Mouse (Mus musculus) CD8-positive naive resting alpha-beta T cell, adult 2 months (primary cell): ENCODE results near the gene Aebp1.
"Not testable (repeated sequence)": the region's sequence is repeated elsewhere in the genome, so short reads cannot be mapped to it uniquely, and the experiment has no call there.

Source experiments
- DNase-seq, 2 experiments: peaks; one replicate each; pipeline ENCODE4 v3.0.0; 2022; ENCODE audit warnings: low read depth in 2 of 2, low spot score in 2 of 2

The Aebp1 gene

DNA sequence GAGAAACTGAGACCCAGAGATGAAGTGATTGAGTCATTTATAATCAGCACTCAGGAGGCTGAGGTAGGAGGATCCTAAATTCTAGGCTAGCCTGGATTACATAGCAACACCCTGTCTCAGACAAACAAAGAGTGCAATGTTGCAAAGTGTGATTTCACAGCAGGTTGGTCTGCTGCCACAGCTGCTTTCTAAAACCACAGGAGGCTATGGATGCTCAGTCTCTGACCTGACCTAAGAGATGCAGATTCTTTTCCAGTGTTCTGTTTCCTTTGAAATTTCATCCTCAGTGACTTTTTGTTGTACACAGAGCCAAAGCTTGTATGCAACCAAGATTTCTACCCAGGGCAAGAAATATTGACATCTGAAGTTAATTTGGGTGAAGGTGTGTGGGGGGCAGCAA lies 6.3 kb upstream of the Aebp1 start:
- no peak for DNase-seq

DNA sequence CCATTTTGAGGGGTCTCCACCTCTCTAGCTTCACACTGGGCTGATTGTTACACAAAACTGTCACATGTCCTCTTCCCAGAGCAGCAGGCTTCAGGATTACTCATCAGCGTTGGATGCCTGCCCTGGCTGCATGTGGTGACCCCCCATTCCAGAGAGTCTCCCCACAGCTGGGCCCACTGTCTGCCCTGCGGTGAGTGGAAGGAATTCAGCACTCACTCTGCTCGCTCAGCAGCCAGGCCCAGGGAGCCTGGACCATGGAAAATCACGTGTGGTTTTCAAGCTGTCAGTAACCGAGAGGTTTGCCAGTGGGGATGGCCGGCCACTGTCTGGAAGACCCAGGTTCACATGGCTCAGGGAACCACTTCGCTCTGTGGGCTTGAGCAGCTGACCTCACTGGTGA lies 5.8 kb upstream of the Aebp1 start:
- no peak for DNase-seq

DNA sequence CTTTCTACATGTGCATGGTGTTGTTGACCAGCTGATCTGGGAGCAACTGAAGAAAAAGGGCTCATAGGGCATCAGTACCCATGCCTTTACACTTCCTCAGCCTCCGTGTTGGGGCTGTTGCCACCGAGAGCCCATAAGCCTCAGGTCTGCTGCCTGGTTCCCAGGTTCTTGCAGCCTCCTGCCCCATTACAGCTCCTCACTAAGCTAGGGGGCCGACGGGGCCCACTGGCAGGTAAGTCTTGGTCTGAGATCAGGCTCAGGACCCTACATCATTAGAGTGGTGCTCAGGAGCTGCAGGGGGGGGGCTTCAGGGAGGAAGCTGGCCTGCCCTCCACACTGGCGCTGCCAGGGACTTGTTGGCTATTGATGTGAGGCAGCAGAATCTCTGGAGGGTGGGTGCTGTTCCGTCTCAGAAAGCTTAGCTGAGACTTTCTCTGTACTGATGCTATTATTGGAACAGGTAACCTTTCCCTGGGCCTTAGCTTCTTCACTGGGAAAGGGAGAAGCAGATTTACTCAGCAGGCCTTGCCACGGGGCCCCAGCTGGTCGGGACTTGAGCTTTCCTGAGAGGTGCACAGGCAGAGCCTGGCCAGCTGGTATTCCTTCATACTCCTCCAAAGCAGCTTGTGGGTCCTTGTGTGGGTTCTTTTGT lies 5.1 kb upstream of the Aebp1 start:
- no peak for DNase-seq

DNA sequence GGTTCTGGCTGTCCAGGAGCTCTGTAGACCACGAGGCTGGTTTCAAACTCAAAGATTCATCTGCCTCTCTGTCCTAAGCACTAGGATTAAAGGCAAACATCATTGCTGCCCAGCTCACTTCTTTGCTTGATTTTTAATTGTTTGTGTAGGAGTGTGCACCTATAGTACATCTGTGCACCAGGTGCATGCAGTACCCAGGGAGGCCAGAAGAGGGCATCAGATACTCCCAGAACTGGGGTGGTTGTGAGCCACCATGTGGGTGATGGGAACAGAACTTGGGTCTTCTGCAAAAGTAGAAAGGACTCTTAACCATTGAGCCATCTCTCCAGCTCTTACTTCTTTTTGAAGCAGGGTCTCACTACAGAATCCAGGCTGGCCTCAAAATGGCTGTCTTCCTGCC lies 3.0 kb upstream of the Aebp1 start:
- DNase-seq, result no peak

DNA sequence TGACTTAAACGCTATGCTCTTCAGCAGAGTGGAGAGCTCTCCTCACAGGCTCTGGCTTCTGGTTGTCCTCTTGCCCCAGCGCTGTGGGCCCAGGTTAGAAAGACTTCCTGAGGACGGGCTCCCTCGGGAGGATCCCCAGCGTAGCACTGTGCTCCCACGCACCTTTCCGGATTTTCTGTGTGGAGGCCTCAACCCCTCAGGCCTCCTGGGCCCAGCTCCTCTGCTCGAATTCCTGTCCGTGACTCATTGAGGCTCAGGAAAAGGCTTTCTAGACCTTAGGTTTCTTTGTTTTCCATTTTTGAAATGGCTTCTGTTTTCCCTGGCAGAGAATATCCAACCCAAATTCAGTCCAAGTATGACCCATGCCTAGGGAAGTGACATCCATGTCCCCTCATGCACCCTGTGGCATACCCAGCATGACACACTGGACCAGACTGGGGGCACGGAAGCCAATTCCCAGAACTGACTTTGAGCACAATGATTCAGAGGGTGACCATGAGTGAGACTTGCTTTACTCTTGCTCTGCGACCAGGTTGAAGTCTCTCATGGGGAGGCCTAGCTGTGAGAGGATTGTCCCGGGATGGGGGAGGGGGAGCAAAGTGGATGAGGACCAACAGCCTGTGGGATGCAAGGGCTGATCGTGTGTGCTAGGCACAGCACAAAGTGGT lies 1.7 kb upstream of the Aebp1 start:
- DNase-seq, result no peak

DNA sequence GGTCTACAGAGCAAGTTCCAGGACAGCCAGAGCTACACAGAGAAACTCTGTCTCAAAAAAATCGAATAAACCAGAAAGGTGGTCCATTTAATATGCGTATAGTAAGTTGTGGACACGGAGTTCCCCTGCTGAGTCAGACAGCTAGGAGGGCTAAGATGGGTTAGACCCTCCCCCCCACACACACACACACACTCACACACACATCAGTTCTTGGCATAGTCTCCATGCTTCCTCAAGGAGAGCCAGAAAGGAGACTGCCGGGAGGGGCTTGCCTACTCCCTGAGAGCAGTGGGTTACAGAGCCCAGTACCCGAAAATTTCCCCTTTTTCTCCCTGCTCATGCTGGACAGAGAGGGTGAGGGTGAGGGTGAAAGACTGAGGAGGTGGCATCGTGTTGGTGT lies 1.1 kb upstream of the Aebp1 start:
- DNase-seq, result no peak

DNA sequence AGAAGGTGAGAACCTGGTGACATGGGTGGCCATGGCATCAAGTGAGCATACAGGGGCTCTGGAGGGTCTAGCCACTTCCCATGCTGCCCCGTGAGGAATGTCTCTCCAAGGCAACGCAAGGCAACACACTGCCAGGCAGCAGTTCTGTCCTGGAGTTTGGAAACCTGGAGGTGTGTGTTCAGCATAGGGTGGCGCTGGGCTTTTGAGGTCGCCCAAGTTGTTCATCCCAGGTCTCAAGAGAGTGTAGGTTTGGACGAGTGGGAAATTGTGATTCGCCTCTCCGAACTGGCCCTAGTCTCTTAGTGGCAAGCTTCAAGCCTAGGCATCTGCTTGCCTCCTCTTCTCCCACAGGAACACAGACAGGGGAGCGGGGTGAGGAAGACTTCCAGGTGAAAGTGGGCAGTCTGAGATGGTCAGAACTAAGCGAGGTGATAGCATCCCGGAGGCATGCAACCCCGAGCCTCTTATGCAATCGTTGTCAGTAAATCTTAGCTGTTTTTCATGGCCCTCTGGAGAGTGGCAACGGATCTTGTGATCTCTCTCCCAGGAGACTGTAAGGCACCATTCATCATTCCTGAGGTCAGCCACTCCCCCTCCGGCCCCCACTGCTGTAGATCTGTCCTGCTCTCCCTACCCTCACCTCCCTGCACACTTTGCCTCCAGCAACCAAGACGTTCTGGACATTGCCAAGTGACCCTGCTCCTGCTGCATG lies 803 bp downstream of the Aebp1 start:
- no peak for DNase-seq

DNA sequence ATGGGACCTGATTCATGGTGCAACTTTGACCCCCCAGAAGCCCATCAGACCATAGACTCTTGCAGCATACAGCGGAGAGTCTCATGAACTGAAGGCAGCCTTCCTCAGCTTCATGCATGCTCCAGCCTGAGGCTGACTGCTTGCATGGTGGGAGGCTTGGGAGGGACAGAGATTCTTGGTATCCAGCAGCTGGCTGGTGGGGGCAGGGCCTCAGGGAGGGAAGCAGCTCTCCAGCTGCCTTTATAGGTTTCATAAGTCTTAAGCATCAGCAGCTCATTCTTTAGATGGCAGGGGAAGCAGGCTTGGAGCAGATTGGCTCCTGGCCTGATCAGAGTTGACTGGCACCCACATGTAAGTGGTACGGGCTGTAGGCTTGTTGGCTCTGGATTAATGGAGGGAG lies 5.4 kb downstream of the Aebp1 start:
- no peak for DNase-seq

DNA sequence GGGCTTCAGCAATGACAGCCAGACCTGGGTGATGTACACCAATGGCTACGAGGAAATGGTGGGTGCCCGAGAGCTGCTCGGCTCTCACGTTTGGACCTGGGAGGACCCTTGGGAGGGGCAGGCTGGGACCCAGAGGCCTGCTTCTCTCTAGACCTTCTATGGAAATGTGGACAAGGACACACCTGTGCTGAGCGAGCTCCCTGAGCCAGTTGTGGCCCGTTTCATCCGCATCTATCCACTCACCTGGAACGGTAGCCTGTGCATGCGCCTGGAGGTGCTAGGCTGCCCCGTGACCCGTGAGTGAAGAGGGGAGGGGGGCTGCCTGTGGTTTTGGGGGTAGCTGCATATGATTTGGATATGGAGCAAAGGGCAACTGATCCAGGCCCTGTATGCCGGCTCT lies 6.6 kb downstream of the Aebp1 start:
- DNase-seq, result no peak

DNA sequence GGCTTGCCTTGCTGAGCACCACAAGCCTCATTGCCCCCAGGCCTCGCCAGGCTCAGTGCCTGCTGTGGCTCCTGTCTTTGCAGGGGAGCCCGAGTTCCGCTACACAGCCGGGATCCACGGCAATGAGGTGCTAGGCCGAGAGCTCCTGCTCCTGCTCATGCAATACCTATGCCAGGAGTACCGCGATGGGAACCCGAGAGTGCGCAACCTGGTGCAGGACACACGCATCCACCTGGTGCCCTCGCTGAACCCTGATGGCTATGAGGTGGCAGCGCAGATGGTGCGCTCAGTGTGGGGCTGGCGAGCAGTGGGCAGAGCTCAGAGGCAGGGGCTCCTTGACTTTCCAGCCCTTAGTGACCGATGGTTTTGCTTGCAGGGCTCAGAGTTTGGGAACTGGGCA lies 7.6 kb downstream of the Aebp1 start:
- no peak for DNase-seq

DNA sequence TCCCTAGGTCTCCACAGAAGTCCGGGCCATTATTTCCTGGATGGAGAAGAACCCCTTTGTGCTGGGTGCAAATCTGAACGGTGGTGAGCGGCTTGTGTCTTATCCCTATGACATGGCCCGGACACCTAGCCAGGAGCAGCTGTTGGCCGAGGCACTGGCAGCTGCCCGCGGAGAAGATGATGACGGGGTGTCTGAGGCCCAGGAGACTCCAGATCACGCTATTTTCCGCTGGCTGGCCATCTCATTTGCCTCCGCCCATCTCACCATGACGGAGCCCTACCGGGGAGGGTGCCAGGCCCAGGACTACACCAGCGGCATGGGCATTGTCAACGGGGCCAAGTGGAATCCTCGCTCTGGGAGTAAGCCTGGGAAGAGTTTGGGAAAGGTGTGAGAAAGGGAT lies 8.3 kb downstream of the Aebp1 start:
- no peak for DNase-seq

DNA sequence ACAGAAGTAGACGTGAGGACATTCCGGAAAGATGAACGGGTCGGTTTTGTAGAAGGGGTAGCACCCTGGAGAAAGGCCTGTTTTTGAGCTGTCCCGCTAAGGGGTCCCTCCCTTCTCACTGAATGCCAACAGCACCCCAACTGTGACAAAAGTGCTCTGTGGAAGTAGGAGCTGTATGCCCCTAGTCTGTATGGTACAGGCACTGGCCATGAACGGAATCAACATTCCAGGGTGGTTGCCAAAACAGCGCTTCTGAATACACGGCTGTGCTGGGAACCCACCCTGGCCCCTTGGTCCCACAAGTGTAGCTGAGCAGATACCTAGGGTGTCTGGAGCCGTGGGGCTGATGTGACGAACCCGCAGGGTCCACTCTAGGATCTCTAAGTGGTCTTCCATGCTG lies 11.0 kb downstream of the Aebp1 start:
- DNase-seq, result no peak

DNA sequence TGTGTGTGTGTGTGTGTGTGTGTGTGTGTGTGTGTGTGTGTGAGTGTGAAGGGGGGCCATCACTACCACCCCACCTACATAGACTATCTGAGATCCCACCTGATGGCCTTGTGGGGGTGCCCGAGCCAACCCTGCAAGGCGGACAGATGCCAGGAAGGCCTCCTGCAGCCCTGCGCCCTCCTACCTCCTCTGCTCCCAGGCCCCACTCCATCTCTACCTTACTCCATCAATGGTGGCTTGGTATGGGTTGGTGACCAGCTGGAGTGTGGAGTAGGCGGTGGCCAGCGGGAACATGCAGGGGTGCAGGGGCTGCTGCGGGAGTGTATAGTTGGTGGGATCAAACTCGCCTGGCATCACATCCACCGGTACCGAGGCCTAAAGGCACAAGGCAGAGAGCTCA lies 11.4 kb downstream of the Aebp1 start:
- no peak for DNase-seq

DNA sequence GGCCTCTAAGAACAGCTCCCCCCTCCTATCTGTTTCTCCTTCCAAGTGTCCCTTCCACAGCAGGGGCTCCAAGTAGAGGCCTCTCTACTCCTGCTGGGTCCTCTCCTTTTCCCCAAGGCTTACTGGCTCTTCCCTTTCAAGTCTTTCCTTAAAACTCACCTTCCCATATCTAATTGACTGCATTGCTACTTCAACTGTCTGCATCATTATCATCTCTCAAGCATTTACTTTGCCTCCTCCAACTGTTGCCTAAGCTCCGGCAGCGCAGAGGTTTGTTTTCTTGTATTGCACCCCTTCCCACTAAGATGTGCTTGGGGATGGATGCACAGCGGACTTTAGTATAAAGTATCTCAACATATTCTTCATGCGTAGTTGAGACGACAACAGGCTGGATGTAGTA lies 15.7 kb downstream of the Aebp1 start:
- no peak for DNase-seq

DNA sequence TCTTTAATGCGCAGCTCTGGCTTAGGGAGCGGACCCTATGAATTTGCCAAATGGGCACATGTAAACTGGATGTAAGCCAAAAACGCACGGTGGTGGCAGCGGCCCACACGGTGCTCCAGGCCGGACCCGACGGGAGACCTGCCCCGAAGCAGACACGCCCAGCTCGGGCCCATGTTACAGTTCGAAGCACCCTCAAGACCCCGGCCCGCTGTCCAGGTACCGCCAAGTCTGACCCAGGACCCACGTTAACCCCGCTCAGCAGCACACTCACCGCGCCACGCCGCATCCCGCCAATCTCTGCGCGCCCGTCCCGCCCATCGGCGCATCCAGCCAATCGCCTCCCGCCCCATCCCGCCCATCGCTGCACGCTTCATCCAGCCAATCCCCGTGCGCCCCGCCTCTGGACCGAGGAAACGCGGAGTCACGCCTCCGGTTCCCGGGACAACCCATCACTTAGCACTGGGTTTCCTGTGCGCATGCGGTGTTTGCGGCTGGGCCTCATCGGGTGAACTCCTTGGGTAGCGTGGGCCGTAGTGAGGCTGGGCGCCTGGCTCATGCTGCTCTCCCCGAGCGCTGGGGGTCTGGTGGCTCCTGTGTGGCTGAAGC lies 16.3 kb downstream of the Aebp1 start, which contains the start of gene Pold2:
TSS of gene Pold2 (minus strand) at position 372 of the 606 bp plus-strand sequence.
- DNase-seq, result peak; percentile 90 to 94

DNA sequence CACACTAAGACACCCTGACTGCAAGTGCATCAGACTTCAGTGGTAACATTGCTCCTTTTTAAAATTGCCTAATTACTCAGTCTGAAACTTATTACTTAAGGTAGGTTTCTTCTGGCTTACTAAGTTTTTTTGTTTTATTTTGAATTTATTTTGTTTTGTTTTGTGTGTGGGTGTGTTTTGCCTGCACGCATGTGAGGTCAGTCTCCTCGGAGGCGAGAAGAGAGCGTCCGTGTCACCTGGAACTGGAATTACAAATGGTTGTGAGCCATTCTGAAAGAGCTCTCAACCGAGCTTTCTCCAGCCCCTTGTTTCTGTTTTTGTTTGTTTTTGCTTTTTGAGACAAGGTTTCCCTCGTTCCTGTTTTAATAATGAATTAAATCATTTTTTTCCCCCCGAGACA lies 16.9 kb downstream of the Aebp1 start:
- DNase-seq, result no peak

DNA sequence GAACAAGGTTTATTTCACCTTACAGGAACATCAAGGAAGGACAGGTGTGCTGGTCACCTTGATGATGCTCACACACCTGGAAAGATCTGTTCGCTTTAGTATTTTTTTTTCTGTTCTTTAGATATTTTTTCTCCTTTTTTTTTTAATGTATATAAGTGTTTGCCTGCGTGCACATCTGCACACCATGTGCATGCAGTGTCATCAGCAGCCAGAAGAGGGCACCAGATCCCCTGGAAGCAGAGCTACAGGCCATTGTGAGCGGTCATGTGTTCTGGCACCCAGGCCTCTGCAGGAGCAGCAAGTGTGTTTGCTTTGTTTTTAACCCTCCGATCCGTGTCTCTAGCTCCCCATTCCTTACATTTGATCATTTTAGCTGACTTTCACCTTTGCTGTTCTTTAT lies 18.2 kb downstream of the Aebp1 start:
- DNase-seq, result peak; percentile 41 to 54

DNA sequence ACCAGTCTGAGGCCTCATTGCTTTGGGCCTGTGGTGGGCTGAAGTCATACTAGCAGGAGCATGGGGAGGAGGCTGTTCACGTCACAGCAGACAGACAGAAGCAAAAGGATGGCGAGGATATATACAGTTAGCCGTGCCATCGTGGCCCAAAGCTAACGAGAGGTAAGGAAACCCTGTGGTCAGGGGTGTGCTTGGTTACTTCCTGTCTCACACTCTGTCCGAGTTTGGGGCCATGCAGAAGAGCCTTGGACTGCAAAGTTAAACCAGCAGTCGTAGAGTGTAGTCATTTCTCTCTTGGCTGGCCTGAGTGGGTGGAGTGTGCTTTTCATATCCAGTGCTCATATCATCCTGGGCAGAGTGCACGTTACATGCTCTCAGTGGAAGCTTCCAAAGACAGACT lies 20.8 kb downstream of the Aebp1 start:
- no peak for DNase-seq

DNA sequence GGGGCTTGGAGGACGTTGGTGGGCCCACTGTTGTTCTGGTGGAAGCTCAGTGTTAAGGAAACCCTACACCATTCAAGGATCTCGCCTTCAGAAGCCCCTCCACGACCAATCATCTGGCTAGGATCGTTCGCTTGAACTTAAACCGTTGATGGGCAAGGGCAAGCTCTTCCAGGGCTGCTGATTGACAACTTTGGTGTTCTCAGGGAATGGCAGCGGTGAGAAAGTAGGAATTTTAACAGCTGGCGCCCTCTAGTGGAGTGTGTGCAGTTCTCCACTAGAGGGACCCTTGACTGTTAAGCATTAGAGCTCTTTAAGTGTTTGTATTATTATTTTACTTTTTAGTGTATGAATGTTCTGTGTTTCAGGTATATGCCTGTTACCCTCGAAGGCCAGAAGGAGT lies 24.4 kb downstream of the Aebp1 start:
- DNase-seq, result peak; percentile 39 to 56

DNA sequence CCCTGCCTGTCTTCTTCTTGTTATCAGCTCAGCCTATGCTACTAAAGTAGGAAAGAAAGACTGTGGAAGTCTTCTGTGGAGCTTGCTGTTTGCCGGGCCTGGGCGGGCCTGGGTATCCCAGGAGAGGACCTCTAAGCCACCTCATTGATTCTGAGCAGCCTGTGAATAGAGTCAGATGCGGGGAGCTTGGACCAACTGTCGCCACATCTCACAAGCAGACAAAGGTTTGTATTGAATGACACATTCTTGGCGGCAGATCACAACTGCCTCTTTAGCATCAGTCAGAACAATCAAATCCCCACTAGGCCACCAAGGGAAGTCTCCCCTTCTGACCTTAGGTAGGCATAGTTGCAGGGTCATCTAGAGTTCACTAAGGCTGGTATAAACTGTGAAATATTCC lies 25.5 kb downstream of the Aebp1 start:
- no peak for DNase-seq

DNA sequence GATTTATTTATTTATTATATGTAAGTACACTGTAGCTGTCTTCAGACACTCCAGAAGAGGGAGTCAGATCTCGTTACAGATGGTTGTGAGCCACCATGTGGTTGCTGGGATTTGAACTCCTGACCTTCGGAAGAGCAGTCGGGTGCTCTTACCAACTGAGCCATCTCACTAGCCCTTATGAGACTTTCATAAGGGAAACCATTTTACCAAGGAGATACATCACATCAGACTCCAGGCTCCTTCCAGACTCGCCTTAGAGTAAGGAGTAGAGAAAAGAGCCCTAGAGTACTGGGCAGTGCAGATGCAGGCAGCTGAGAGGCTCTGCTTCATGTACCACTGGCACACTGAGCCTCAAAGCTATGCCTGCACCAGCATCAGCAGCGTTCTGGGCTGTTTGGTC lies 26.8 kb downstream of the Aebp1 start:
- not testable (repeated sequence) for DNase-seq

DNA sequence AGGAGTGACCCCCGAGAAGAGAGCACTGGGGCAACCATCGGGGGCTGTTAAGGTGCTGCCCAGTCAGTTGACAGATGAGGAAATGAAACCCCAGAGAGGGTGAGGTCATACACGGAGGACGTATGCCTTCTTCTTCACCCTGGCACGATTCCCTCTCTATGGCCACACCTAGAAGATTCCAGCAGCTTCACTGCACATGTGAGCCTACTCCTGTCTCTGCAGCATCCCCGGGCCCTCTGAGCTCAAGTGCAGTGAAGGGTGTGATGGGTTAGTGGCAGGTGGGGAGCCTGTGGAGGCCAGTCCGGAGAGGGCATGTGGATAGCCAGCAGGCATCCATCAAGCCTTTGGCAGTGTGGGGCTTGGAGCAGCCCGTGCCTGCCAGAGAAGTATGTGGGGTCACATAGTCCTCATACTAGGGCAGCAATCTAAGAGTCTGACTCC lies 30.4 kb downstream of the Aebp1 start:
- DNase-seq, result no peak
